Mouse (Mus musculus): Measurements from ENCODE around the gene Nrf1.

- no peak for TF ChIP-seq CTCF (IDR thresholded peaks at IDR 0.05; ENCODE audit: low read depth)
- TF ChIP-seq EP300 (IDR thresholded peaks at IDR 0.05; ENCODE audit: low read depth), result no peak
Observed at GRCm38 (mm10) chr6:30092816-30093215, 45.0 kb downstream of the Nrf1 start.
